Mouse (Mus musculus): ENCODE data around the gene Mapk8ip1. TPM values are rescaled to one million over a fixed set of nuclear protein-coding genes. Genes with fewer than 3 reads are reported as not detected.

Mapk8ip1 gene
- polyA plus RNA-seq, 1 experiment, result 0.20 TPM

GRCm38 (mm10) chr2:92367383-92368029 is 33.6 kb downstream of the Mapk8ip1 start:
- H3K27me3 ChIP-seq (replicated peaks), result peaks cover 44% of the 10 kb centered on the region

GRCm38 (mm10) chr2:92365568-92365967 is 35.5 kb downstream of the Mapk8ip1 start:
- peaks cover 13% of the 10 kb centered on the region for H3K4me1 ChIP-seq
- no peaks in the 10 kb centered on the region for H3K9me3 ChIP-seq
- TF ChIP-seq FLI1 (IDR thresholded peaks at IDR 0.05; ENCODE audit: low read length) (no peak), GATA1 (IDR thresholded peaks at IDR 0.05; ENCODE audit: borderline replicate concordance, low read length) (no peak)
- H3K27me3 ChIP-seq (replicated peaks), result peaks cover 26% of the 10 kb centered on the region
- H3K36me3 ChIP-seq (replicated peaks; ENCODE audit: low read length), result peaks cover 39% of the 10 kb centered on the region
- H3K4me3 ChIP-seq (replicated peaks), result no peak overlapping the region

More at GRCm38 (mm10) chr2:92367383-92368029, 33.6 kb downstream of the Mapk8ip1 start:
- Histone ChIP-seq H3K4me1 (peaks cover 22% of the 10 kb centered on the region), H3K4me3 (replicated peaks) (peak overlapping the region; percentile 18), H3K36me3 (replicated peaks; ENCODE audit: low read length) (peaks cover 21% of the 10 kb centered on the region), H3K9me3 (no peaks in the 10 kb centered on the region)
- TF ChIP-seq FLI1 (IDR thresholded peaks at IDR 0.05; ENCODE audit: low read length), result no peak
- TF ChIP-seq GATA1 (IDR thresholded peaks at IDR 0.05; ENCODE audit: borderline replicate concordance, low read length), result no peak

GRCm38 (mm10) chr2:92364086-92364485 is 37.0 kb downstream of the Mapk8ip1 start:
- TF ChIP-seq GATA1 (IDR thresholded peaks at IDR 0.05; ENCODE audit: borderline replicate concordance, low read length), result no peak
- no peak for TF ChIP-seq FLI1 (IDR thresholded peaks at IDR 0.05; ENCODE audit: low read length)
- Histone ChIP-seq H3K27me3 (replicated peaks) (peaks cover 11% of the 10 kb centered on the region), H3K9me3 (no peaks in the 10 kb centered on the region), H3K4me3 (replicated peaks) (no peak overlapping the region), H3K36me3 (replicated peaks; ENCODE audit: low read length) (peaks cover 54% of the 10 kb centered on the region), H3K4me1 (peaks cover 3% of the 10 kb centered on the region; the same call in 1 of the 2 replicates)

GRCm38 (mm10) chr2:92362571-92363228 is 38.4 kb downstream of the Mapk8ip1 start:
- H3K9me3 ChIP-seq, result no peaks in the 10 kb centered on the region
- peaks cover 3% of the 10 kb centered on the region; the same call in 1 of the 2 replicates for H3K4me1 ChIP-seq
- no peak overlapping the region for H3K4me3 ChIP-seq (replicated peaks)
- peaks cover 68% of the 10 kb centered on the region for H3K36me3 ChIP-seq (replicated peaks; ENCODE audit: low read length)
- TF ChIP-seq GATA1 (IDR thresholded peaks at IDR 0.05; ENCODE audit: borderline replicate concordance, low read length), result no peak
- no peak for TF ChIP-seq FLI1 (IDR thresholded peaks at IDR 0.05; ENCODE audit: low read length)
- H3K27me3 ChIP-seq (replicated peaks), result peaks cover 6% of the 10 kb centered on the region

- no peaks in the 10 kb centered on the region; the same call in 1 of the 2 replicates for H3K4me1 ChIP-seq
- no peaks in the 10 kb centered on the region for H3K27me3 ChIP-seq (replicated peaks)
- no peaks in the 10 kb centered on the region for H3K9me3 ChIP-seq
- peaks cover 77% of the 10 kb centered on the region for H3K36me3 ChIP-seq (replicated peaks; ENCODE audit: low read length)
- H3K4me3 ChIP-seq (replicated peaks), result no peak overlapping the region
- TF ChIP-seq FLI1 (IDR thresholded peaks at IDR 0.05; ENCODE audit: low read length) (no peak), GATA1 (IDR thresholded peaks at IDR 0.05; ENCODE audit: borderline replicate concordance, low read length) (no peak)
Measured at GRCm38 (mm10) chr2:92361795-92362194, 39.3 kb downstream of the Mapk8ip1 start.

- Histone ChIP-seq H3K4me3 (replicated peaks) (no peak overlapping the region), H3K36me3 (replicated peaks; ENCODE audit: low read length) (peaks cover 86% of the 10 kb centered on the region), H3K4me1 (no peaks in the 10 kb centered on the region; the same call in 1 of the 2 replicates), H3K9me3 (no peaks in the 10 kb centered on the region), H3K27me3 (replicated peaks) (no peaks in the 10 kb centered on the region)
- TF ChIP-seq FLI1 (IDR thresholded peaks at IDR 0.05; ENCODE audit: low read length) (no peak), GATA1 (IDR thresholded peaks at IDR 0.05; ENCODE audit: borderline replicate concordance, low read length) (no peak)
Measured at GRCm38 (mm10) chr2:92360893-92361292, 40.2 kb downstream of the Mapk8ip1 start.

GRCm38 (mm10) chr2:92360186-92360823 is 40.8 kb downstream of the Mapk8ip1 start:
- Histone ChIP-seq H3K4me1 (no peaks in the 10 kb centered on the region; the same call in 1 of the 2 replicates), H3K27me3 (replicated peaks) (no peaks in the 10 kb centered on the region), H3K4me3 (replicated peaks) (no peak overlapping the region), H3K36me3 (replicated peaks; ENCODE audit: low read length) (peaks cover 92% of the 10 kb centered on the region), H3K9me3 (no peaks in the 10 kb centered on the region)
- TF ChIP-seq FLI1 (IDR thresholded peaks at IDR 0.05; ENCODE audit: low read length), result no peak
- no peak for TF ChIP-seq GATA1 (IDR thresholded peaks at IDR 0.05; ENCODE audit: borderline replicate concordance, low read length)

GRCm38 (mm10) chr2:92359301-92359700 is 41.8 kb downstream of the Mapk8ip1 start:
- H3K36me3 ChIP-seq (replicated peaks; ENCODE audit: low read length), result peaks cover 99% of the 10 kb centered on the region
- no peak overlapping the region for H3K4me3 ChIP-seq (replicated peaks)
- peaks cover 1% of the 10 kb centered on the region for H3K4me1 ChIP-seq
- no peaks in the 10 kb centered on the region for H3K9me3 ChIP-seq
- no peaks in the 10 kb centered on the region for H3K27me3 ChIP-seq (replicated peaks)
- TF ChIP-seq FLI1 (IDR thresholded peaks at IDR 0.05; ENCODE audit: low read length) (no peak), GATA1 (IDR thresholded peaks at IDR 0.05; ENCODE audit: borderline replicate concordance, low read length) (no peak)

- Histone ChIP-seq H3K27me3 (replicated peaks) (no peaks in the 10 kb centered on the region), H3K36me3 (replicated peaks; ENCODE audit: low read length) (peaks cover 100% of the 10 kb centered on the region), H3K9me3 (no peaks in the 10 kb centered on the region), H3K4me1 (peaks cover 45% of the 10 kb centered on the region), H3K4me3 (replicated peaks) (no peak overlapping the region)
- TF ChIP-seq GATA1 (IDR thresholded peaks at IDR 0.05; ENCODE audit: borderline replicate concordance, low read length) (no peak), FLI1 (IDR thresholded peaks at IDR 0.05; ENCODE audit: low read length) (no peak)
Measured at GRCm38 (mm10) chr2:92354224-92354623, 46.8 kb downstream of the Mapk8ip1 start.

GRCm38 (mm10) chr2:92353402-92353801 is 47.7 kb downstream of the Mapk8ip1 start:
- H3K4me1 ChIP-seq, result peaks cover 45% of the 10 kb centered on the region
- no peaks in the 10 kb centered on the region for H3K9me3 ChIP-seq
- no peaks in the 10 kb centered on the region for H3K27me3 ChIP-seq (replicated peaks)
- no peak overlapping the region for H3K4me3 ChIP-seq (replicated peaks)
- peaks cover 100% of the 10 kb centered on the region for H3K36me3 ChIP-seq (replicated peaks; ENCODE audit: low read length)
- no peak for TF ChIP-seq FLI1 (IDR thresholded peaks at IDR 0.05; ENCODE audit: low read length)
- no peak for TF ChIP-seq GATA1 (IDR thresholded peaks at IDR 0.05; ENCODE audit: borderline replicate concordance, low read length)
